Mouse (Mus musculus) kidney, adult 10 weeks (tissue): ENCODE results near the gene Srsf5. TPM values are rescaled to one million over a fixed set of nuclear protein-coding genes. Genes with fewer than 3 reads are reported as not detected.

Experiments used
- polyA plus RNA-seq: library from polyadenylated mRNA; stranded (reverse); fragments of 350-450 nt; fragmentation: Illumina TruSeq; extraction: RNeasy Lipid Tissue Mini Kit (QIAGEN cat#74804); gene quantifications from one replicate; pipeline ENCODE4 v1.2.3, GENCODE M21; 2014; ENCODE audit warnings: low read depth, low replicate concordance

Srsf5 gene
- 249 TPM for polyA plus RNA-seq

GRCm38 (mm10) chr12:80945334-80945995 is at the start of gene Srsf5:
TSS of gene Srsf5 (plus strand) at chr12:80945504.

GRCm38 (mm10) chr12:80968605-80969004 is 23.3 kb downstream of the Srsf5 start, which contains the start of gene Slc10a1:
TSS of gene Slc10a1 (minus strand) at chr12:80968705.

Other genes with a start within 250 kb of the Srsf5 start
- gene Ccdc177, start 184.8 kb upstream of the Srsf5 start, polyA plus RNA-seq = not detected
- gene Susd6, start 155.0 kb upstream of the Srsf5 start, polyA plus RNA-seq = 57.3 TPM
- gene Slc10a1, start 23.2 kb downstream of the Srsf5 start, polyA plus RNA-seq = 0.89 TPM
- gene Smoc1, start 81.3 kb downstream of the Srsf5 start, polyA plus RNA-seq = 0.20 TPM